Mouse (Mus musculus) lung, postnatal 25 days (tissue): ENCODE data around the gene Thtpa.

Experiments
- DNase-seq: peaks from one replicate; pipeline ENCODE4 v3.0.0; 2022; ENCODE audit warnings: low spot score

Thtpa gene

GRCm38 (mm10) chr14:55077481-55078365 is 16.9 kb upstream of the Thtpa start:
- DNase-seq = no peak

- DNase-seq = no peak
Observed at GRCm38 (mm10) chr14:55078366-55078989, 16.1 kb upstream of the Thtpa start.

GRCm38 (mm10) chr14:55079214-55079970 is 15.2 kb upstream of the Thtpa start:
- DNase-seq = peak; percentile 61

- no peak for DNase-seq
Observed at GRCm38 (mm10) chr14:55081105-55081504, 13.5 kb upstream of the Thtpa start.

GRCm38 (mm10) chr14:55083481-55083880 is 11.1 kb upstream of the Thtpa start:
- no peak for DNase-seq

GRCm38 (mm10) chr14:55085324-55086008 is 9.1 kb upstream of the Thtpa start:
- DNase-seq = no peak

GRCm38 (mm10) chr14:55086009-55086514 is 8.5 kb upstream of the Thtpa start:
- no peak for DNase-seq

- no peak for DNase-seq
Observed at GRCm38 (mm10) chr14:55089199-55089947, 5.2 kb upstream of the Thtpa start.

GRCm38 (mm10) chr14:55091209-55091865 is 3.2 kb upstream of the Thtpa start:
- DNase-seq = no peak

GRCm38 (mm10) chr14:55092011-55092577 is 2.5 kb upstream of the Thtpa start, which contains the start of gene Zfhx2:
Gene Zfhx2 (minus strand): TSS chr14:55092324.
- DNase-seq = peak; percentile 94

GRCm38 (mm10) chr14:55093927-55094326 is 657 bp upstream of the Thtpa start:
- DNase-seq = no peak

GRCm38 (mm10) chr14:55095263-55095662 is 679 bp downstream of the Thtpa start:
- DNase-seq = no peak

- DNase-seq = no peak
Observed at GRCm38 (mm10) chr14:55095671-55096070, 1.1 kb downstream of the Thtpa start.

- DNase-seq = no peak
Observed at GRCm38 (mm10) chr14:55096573-55097087, 2.0 kb downstream of the Thtpa start.

- DNase-seq = no peak
Observed at GRCm38 (mm10) chr14:55097646-55098045, 3.1 kb downstream of the Thtpa start.

- DNase-seq = peak; percentile 33
Observed at GRCm38 (mm10) chr14:55098067-55098466, 3.5 kb downstream of the Thtpa start.

- peak; percentile 57 for DNase-seq
Observed at GRCm38 (mm10) chr14:55101592-55101991, 7.0 kb downstream of the Thtpa start.

GRCm38 (mm10) chr14:55102253-55102785 is 7.7 kb downstream of the Thtpa start:
- DNase-seq = no peak

- no peak for DNase-seq
Observed at GRCm38 (mm10) chr14:55104365-55104764, 9.8 kb downstream of the Thtpa start.

- no peak for DNase-seq
Observed at GRCm38 (mm10) chr14:55105386-55105785, 10.8 kb downstream of the Thtpa start.
